Mouse (Mus musculus) v-Abl transformed pro-B cells (cell line): ENCODE results near the gene Ppp1r15a.

Experiments used
- in situ Hi-C, 2 experiments: fragments of 400-800 bp; cut with MboI; formaldehyde crosslinking; loops; one replicate each; pipeline ENCODE4 v1.15.1; 2025; ENCODE audit not compliant: unreplicated experiment in 2 of 2

Gene Ppp1r15a

DNA sequence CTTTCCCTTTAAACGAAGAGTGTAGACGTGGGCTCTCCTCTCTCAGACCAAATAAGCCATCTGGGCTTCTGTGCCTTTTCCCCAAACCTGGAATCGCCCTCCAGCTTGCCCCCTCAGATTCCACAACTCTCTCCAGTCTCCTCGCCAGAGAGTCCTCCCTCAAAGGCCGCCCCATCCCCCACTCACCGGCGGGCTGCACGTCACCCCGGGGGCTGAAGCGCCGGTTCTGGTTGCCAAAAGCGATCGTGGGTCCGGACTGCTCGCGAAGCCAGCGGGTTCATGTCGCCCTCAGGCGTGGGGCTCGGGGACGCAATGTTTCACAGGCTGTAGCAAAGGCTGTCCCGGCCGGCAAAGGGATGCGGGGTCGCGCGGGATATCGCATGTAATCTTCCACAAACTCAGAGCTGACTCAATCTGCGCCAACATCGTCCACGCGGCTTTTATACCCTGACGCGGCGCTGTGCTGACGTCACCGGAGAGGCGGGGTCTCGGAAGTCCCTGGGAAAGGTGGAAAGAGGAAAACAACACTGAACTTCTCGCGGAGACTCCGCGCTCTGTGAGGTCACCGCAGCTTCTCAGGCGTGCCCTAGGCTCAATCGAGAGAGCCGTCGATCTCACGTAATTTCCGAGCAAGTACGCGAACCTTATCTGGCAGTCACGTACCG lies at the start of gene Ppp1r15a, which contains the start of gene Plekha4:
Gene Ppp1r15a, minus strand, starts transcription at position 460 of the 665 bp plus-strand sequence.
Gene Plekha4, plus strand, starts transcription at position 522 of the 665 bp plus-strand sequence.
- in situ Hi-C loops = loop anchor here in 1 of 2 experiments (5.0 kb wide), 1 partner anchor 49 kb away; no protein-coding TSS in a partner anchor

DNA sequence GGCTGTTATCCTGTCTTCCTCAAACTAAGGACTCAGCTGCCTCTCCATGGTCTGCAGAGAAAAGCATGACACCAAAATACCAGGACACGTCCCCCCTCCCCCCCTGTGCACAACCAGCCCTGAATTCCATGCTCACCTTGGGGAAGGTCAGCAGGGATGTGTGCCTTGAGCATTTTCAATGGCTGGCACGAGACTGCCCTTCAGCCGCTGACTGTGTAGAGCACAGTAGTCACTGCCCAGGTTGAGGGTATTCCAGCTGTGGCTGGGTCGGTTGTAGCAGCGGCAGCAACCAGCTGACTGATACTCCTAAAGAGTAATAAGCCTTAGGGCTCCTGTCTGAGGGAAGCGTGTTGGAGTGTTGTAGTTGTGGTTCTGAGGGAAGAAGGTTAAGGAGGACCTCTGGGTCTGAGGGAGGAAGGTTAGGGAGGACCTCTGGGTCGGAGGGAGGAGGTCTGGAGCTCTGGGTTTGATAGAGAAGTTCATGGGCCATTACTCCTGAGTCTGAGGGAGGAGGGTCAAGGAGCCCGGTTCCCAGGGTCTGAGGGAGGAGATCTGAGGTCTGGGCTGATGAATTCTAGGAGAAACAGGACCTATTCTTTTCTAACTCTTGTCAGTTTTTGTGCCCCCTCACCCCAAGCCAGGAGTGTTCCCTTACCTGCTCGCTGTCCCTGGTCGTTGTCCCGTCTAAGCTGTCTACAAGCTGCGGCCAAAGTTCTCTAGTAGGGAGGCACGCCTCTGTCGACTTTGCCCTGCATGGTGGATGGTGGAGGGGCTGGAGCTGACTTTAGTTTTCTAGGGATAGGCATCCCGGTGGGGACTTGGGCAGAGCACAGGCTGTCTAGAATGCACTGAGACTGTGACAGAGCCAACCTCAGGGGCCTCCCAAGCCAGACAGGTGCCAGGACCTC lies 48.7 kb upstream of the Ppp1r15a start:
- in situ Hi-C loops = loop anchor here in 1 of 2 experiments (25.0 kb wide), 1 partner anchor 262 kb away; no protein-coding TSS in a partner anchor

DNA sequence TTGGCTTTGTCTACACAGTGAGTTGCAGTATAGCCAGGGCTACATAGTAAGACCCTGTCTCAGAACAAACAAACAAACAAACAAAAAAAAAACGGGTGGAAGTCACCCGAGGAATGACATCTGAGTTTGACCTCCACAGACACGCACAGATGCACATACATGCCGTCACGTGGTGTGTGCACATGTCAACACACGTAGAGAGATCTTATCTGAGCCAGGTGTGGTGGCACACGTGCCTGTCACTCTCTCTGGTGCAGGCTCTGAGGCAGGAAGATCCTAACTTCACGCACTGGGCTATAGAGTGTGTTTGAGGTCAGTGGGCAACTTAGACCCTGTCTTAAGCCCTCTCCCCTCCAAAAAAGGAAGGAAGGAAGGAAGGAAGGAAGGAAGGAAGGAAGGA lies 47.9 kb upstream of the Ppp1r15a start:
- in situ Hi-C loops = loop anchor here in 1 of 2 experiments (25.0 kb wide), 1 partner anchor 262 kb away; no protein-coding TSS in a partner anchor

DNA sequence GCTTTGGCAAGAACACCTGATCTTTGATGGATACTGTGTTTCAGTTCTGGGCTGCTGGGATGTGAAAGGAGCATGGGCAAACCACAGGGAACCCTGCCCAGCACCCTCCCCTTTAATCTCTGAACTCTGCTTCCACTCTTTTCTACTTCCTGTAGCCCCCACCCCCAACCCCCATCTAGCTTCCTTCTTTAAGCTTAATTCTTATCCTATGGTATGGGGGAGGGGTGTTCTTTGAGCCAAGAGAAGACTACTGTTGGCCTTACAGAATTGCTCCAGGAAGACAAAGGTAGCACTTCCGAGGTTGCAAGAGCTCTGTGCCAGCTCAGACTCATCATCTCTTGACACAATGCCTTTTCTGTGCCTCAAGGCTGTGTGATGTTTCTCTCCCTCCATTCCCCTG lies 45.9 kb upstream of the Ppp1r15a start:
- in situ Hi-C loops = loop anchor here in 1 of 2 experiments (25.0 kb wide), 1 partner anchor 260 kb away; no protein-coding TSS in a partner anchor

DNA sequence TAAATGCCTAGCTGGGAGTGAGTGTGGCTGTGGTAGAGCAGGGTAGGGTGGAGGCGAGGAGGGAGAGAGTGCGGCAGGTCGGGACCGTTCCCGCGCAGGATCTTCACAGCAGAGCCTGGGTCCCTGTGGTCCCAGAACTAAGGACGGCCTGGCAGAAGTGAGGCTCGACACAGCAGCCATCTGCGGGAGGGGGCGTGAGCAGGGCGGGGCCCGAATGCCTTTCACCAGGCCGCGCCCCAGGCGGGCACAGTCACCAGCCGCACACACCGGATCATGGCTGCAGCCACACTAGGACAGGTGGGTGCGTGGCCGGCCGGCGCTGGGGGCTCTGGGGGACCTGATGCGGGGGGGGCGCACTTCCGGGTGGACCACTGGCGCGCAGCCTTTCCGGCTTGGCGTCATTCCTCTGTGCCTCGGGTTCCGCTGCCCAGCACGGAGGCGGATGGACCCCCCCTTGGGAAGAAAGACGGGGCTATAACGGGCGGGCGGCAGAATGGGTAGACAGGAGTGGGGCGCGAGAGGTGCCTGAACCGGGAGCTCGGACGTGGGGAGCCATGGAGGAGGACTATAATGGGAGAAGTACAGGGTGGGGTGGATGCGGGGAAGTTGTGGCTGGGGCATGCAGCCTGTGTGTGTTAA lies 44.2 kb upstream of the Ppp1r15a start, which contains the start of gene Bcat2:
Gene Bcat2, plus strand, starts transcription at position 51 of the 639 bp plus-strand sequence.
- in situ Hi-C loops = loop anchor here in 1 of 2 experiments (25.0 kb wide), 1 partner anchor 258 kb away; no protein-coding TSS in a partner anchor

DNA sequence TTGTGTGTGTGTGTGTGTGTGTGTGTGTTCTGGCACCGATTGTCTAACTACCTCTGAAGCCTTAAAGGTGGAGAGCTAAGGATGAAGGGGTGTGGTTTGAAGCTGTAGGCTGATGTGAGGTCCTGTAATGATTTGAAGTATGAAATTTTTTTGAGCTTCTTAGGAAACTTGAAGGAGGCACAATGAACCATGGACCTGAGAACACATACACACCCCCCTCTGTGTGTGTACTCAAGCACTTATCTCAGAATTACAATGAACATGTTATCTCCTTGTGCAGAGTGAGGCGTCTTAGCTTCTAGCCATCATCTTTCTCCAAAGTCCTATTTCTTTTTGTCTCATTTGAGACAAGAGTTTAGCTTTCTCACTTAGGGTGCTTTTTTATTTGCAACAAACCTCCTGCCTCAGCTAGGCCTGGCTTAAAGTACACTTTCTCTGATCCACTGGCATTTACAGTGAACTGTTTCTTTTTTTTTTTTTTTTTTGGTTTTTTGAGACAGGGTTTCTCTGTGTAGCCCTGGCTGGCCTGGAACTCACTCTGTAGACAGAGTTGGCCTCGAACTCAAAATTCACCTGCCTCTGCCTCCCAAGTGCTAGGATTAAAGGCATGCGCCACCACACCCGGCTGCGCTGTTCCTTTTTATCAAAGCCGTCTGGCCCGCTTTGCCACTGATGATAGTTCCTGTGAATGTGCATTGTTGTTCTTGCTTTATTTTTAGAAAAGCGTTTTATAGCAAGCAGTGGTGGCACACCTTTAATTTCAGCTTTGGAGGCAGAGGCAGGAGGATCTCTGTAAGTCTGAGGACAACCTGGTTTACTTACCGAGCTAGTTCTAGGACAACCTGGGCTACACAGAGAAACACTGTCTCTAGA lies 42.8 kb upstream of the Ppp1r15a start:
- in situ Hi-C loops = loop anchor here in 1 of 2 experiments (25.0 kb wide), 1 partner anchor 257 kb away; no protein-coding TSS in a partner anchor

DNA sequence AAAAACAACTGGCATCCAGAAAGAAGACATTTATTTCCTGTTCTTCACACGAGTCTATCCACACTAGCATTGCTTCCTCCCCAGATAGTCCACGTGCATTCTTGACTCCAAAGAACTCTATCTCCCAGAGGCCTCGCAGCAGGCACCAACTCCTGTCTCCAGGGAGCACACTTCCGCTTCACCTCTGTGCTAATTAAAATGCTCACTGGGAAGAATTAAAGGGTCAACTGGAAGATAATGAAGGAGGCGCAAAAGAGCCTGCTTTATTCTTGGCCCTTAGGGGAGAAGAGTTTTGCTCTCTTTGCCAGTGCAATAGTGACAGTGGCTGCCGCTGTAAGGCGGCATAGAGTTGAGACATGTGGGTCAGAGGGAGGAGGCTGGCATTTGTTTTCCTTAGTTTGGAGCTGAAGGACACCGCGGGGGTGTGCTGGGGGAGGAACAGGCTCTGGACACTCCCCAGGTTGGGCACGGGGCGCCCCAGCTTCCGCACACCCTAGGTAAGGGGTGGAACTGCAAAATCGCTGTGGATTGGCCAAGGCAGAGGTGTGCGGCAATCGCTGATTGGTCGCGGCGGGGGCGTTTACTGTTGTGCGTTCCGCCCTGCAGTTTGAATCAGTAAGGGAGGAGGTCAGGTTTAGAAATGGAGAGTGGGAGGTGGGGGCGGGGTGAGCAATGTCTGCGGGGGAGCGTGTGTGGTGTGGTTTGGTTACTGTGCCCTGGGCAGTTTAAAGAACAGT lies 41.9 kb upstream of the Ppp1r15a start:
- in situ Hi-C loops = loop anchor here in 1 of 2 experiments (25.0 kb wide), 1 partner anchor 256 kb away; no protein-coding TSS in a partner anchor

DNA sequence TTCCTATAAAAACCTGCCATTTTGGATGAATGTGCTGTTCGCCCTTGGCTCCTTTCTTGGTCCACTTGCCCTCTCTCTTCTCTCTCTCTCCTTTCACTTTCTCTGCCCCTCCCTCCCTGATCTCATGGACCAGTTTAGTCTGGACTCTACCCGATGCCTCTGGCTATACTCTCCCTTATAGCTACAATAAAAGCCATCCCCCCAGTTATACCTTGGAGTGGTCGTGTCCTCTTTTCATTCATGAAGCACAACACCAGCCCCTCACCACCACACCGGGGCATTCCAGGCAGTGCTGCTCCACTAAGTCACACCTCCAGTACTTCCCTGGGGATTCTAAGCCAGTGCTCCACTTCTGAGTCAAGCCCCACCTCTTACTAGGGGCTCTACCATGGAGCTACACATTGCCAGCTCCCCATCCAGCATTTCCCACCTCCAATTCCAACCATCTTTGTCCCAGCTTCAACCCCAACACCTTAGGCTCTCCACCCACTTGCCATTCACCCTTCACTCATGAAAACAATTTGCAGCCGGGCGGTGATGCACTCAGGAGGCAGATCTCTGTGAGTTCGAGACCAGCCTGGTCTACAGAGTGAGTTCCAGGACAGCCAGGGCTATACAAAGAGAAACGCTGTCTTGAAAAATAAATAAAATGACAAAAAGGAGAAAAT lies 41.2 kb upstream of the Ppp1r15a start:
- in situ Hi-C loops = loop anchor here in 1 of 2 experiments (25.0 kb wide), 1 partner anchor 255 kb away; no protein-coding TSS in a partner anchor

DNA sequence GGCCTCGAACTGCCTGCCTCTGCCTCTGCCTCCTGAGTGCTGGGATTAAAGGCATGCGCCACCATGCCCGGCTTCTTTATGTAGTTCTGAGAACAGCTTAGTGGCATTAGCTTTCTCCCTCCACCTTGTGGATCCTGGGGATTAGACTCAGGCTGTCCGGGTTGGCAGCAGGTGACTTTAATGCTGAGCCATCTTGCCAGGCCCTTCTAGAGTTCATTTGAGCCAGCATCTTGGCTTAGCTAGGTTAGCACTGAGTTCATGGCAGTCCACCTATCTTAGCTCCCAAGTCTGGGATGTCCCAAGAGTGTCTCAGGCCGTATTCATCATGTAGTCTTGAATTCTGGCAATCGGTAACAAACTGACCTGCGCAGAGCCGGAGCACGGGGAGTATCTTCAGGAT lies 39.4 kb upstream of the Ppp1r15a start:
- in situ Hi-C loops = loop anchor here in 1 of 2 experiments (25.0 kb wide), 1 partner anchor 253 kb away; no protein-coding TSS in a partner anchor

DNA sequence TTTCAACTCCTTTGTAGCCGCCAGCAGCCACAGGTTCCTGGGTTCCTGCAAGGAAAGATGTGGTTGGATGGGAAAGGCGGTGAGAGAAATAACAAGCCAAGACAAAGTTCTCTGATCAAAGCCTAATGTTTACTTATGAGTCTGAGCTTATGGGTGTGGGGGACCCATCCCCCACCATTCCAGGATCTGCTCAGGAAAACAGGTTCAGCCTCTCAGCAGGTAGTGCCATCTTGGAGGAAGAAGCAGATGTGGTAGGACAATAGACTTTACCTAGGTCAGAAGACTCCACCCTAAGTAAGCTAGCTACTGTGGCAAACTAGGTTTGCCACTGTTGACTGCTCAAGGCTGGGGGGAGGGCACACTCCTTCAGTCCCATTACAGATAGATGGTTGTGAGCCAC lies 38.7 kb upstream of the Ppp1r15a start:
- in situ Hi-C loops = loop anchor here (5.0 to 25.0 kb wide), 5 partner anchors 32 to 263 kb away; no protein-coding TSS in a partner anchor

DNA sequence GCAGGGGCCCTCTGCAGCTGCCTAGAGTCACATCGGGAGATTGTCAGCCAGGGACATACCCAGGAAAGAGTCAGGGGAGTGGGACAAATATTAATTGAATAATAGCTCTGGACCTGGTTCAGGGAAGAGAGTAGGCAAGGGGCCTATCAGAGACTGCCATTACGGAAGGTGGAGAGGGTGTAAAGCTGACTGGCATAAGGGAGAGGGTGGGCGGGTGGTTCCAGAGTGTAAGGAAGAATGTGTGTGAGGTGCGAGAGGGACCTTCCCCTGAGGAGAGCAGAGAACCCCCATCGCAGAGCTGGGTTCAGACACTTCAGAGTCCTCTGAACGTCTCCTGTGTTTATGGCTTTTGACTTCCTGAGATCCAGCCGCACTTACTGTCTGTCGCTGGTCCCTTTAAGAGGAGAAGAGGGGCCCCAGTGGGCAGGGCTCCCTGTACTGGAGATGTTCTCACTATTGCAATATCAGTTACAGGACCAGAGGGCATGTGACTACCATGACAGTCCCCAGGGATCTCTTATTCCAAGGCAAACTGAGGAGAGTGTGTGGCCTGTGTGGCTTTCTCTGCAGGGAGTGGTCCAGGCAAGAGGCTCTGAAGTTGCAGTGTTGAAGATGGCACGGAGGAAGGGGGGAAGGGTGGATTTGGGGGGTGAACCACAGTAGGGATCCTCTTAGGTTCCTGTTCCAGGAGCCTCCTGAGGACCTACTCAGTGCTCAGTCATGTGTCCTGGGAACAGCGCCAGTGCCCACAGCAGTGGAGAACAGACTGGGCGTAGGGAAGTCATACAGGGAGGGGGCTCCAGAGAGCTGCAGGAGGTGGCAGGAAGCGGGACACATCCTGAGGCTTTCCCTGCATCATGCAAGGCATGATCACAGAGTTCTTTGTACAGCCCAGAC lies 35.8 kb upstream of the Ppp1r15a start:
- in situ Hi-C loops = loop anchor here (5.0 to 25.0 kb wide), 5 partner anchors 35 to 260 kb away; no protein-coding TSS in a partner anchor

DNA sequence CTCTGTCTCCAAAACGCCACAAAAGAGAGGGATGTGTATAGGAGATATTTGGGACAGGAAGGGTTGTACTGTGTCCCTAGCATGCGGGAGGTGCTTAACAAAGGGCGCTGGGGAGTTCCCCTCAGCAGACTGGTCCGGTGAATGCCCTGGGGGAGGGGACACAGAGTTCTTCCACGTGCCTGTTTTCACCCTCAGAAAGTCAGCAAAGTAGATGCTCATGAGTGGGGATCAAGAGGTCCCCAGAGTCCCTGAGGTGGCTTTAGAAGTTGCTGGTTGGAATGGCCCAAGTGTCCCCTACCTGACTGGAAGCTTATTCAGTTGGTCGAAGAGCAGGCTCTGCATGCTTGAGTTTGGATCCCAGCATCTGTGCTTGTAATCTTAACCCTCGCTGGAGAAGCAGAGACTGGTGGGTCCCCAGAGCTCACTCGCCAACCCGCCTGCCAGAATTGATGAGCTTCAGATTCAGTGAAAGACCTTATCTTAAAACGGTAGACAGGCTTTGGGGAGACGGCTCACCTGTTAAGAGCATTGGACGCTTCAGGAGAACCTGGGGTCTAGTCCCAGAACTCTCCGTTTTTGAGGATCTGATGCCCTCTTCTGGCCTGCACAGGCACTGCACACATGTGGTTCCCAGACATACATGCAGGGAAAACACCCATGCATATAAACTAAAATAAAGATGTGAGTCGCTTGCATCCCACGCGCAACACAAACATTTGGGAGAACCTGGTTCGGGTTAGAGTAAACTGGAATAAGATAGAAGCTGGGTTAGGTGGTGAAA lies 35.0 kb upstream of the Ppp1r15a start:
- in situ Hi-C loops = loop anchor here (5.0 to 25.0 kb wide), 5 partner anchors 36 to 259 kb away; no protein-coding TSS in a partner anchor

DNA sequence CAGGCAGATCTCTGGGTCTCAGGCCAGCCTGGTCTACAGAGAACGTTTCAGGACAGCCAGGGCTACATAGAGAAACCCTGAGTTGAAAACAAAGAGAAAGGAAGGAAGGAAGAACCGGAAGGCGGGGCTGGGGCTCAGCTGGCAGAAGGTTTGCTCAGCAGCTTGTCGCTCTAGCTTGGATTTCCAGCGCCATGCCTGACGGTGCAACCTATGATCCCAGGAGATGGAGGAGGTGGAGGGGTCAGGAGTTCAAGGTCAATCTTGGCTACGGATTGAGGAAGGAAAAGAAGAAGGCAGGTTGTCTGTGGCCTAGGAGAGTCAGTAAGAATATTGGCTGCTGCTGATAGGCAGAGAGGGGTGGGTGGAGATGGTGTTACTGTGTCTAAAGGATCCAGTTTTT lies 34.2 kb upstream of the Ppp1r15a start:
- in situ Hi-C loops = loop anchor here (5.0 to 25.0 kb wide), 5 partner anchors 37 to 258 kb away; no protein-coding TSS in a partner anchor

DNA sequence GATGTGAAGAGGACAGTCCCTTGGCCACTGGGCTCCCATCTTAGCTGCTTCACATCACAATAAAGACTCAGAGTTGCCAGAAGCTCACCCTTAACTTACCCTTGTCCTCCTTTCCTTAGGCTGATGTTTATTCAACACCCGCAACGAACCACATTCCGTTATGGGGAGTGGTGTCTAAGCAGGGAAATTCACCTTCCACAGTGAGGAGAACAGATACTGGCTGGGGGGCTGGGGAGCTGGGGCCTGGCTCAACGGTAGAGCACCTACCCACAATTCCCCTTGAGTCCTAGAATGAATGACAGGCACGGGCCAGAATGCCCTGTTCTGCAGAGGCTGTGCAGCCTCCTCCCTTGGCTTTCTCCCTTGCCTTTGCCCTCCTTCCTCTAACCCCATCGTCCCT lies 32.8 kb upstream of the Ppp1r15a start:
- in situ Hi-C loops = loop anchor here (5.0 to 25.0 kb wide), 3 partner anchors 33 to 247 kb away; no protein-coding TSS in a partner anchor

DNA sequence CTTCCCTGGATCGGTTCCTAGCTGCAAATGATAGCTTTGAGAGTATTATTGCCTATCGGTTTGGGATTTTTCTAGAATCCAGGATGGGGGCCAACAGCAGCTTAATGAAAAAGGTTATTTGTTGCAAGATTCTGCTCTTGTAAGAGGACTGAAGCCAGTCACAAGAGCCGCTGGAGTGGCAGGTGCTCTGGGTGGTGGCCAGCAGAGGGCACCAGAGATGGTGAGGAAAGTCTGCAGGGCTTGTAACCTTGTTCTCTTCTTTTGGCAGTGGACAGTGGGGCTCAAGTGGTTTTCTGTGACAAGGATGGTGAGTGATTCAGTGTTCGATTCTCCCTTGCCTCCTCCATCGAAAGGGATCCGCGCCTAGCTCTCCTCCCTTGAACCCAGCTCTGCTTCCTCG lies 29.7 kb upstream of the Ppp1r15a start:
- in situ Hi-C loops = loop anchor here (5.0 to 25.0 kb wide), 3 partner anchors 37 to 243 kb away; no protein-coding TSS in a partner anchor

DNA sequence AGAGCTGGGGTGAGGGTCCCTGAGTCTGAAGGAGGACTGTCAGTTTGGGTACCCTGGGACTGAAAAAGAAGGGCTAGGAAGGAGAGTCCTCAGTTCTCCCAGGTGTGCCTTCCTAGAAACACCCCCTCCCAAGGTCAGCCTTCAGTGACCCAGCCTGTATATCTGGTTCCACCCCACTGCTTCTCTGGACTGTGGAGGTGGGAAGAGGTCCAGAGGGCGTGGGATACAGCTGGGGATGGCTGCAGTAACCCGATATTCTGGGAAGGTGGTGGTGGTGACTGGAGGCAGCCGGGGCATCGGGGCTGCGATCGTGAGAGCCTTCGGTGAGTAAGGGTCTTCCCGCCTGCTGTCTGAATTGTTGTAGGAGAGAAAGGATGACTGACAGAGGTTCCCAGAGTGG lies 28.7 kb upstream of the Ppp1r15a start, which contains the start of gene Hsd17b14:
Gene Hsd17b14, plus strand, starts transcription at position 150 of the 400 bp plus-strand sequence.
- in situ Hi-C loops = loop anchor here (5.0 to 25.0 kb wide), 3 partner anchors 37 to 242 kb away; no protein-coding TSS in a partner anchor
